Mouse (Mus musculus): ENCODE results near the gene Map3k13.

DNA sequence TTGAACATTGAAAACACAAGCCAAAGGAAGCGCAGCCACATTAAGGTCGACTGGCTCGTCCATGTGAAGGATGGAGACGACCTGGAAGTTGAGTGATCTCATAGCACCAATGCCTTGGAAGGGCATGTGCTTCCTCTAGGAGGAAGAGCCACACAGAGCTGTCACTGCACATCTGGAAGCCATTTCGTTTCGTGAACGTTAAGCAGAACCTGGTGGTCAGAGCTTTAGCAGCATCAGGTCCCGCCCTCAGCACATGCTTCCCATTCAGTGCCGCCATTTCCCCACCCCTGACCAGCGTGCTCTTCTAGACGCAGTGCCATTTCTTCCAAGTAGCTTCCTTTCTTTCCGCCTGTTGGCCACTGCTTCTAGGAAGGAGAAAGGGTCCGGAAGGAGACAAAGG lies 134.3 kb downstream of the Map3k13 start:
- TF ChIP-seq CTCF (IDR thresholded peaks at IDR 0.05; ENCODE audit: control insufficient read depth, insufficient read depth, insufficient read length): no peak
- no peak for TF ChIP-seq MAX (IDR thresholded peaks at IDR 0.05)
- TF ChIP-seq CEBPB (IDR thresholded peaks at IDR 0.05; ENCODE audit: low read depth): no peak
